Mouse (Mus musculus) MEL (cell line): ENCODE results near the gene Mrps27. TPM values are rescaled to one million over a fixed set of nuclear protein-coding genes. Genes with fewer than 3 reads are reported as not detected.

Experiments
- DNase-seq: peaks from one replicate; pipeline ENCODE4 v3.0.0; 2011; ENCODE audit warnings: low read depth, low spot score
- H3K27ac ChIP-seq: 2 replicates; pipeline ENCODE4 v1.5.1; 2012; ENCODE audit warnings: low read depth, mild to moderate bottlenecking, control low read depth, low read length, moderate library complexity; ENCODE audit not compliant: control insufficient read depth
- H3K27me3 ChIP-seq, 2 experiments: fragments of 150-350 bp in 1 of 2; sonication (generic) in 1 of 2; 2 replicates each; pipeline ENCODE4 v1.6.1; 2012; ENCODE audit warnings: low read length in 2 of 2, mild to moderate bottlenecking in 2 of 2, improper control_type of control experiment in 1 of 2, moderate library complexity in 1 of 2; ENCODE audit not compliant: insufficient read depth in 2 of 2, control insufficient read depth in 1 of 2
- H3K36me3 ChIP-seq, 2 experiments: 2 replicates each; pipeline ENCODE4 v1.6.1; 2012 to 2014; ENCODE audit warnings: low read length in 2 of 2, improper control_type of control experiment in 1 of 2, inconsistent platforms in 1 of 2, mild to moderate bottlenecking in 1 of 2; ENCODE audit not compliant: insufficient read depth in 2 of 2, control insufficient read depth in 1 of 2
- H3K4me1 ChIP-seq, 2 experiments: fragments of 150-350 bp in 1 of 2; sonication (generic) in 1 of 2; 2 replicates each; pipeline ENCODE4 v1.6.1; 2012; ENCODE audit warnings: low read length in 2 of 2, improper control_type of control experiment in 1 of 2, mild to moderate bottlenecking in 1 of 2; ENCODE audit not compliant: insufficient read depth in 2 of 2, control insufficient read depth in 1 of 2
- H3K4me3 ChIP-seq, 2 experiments: fragments of 150-350 bp in 1 of 2; sonication (generic) in 1 of 2; 2 replicates each; pipeline ENCODE4 v1.5.1; 2012; ENCODE audit warnings: low read depth in 2 of 2, low read length in 2 of 2, mild to moderate bottlenecking in 2 of 2, moderate library complexity in 2 of 2, control low read depth in 1 of 2, improper control_type of control experiment in 1 of 2; ENCODE audit not compliant: control insufficient read depth in 1 of 2, insufficient read depth in 1 of 2
- H3K79me2 ChIP-seq: 2 replicates; pipeline ENCODE4 v1.6.1; 2012; ENCODE audit warnings: mild to moderate bottlenecking, low read length, moderate library complexity; ENCODE audit not compliant: control insufficient read depth, poor library complexity, insufficient read depth
- H3K9ac ChIP-seq: 2 replicates; pipeline ENCODE4 v1.6.1; 2012; ENCODE audit warnings: low read depth, mild to moderate bottlenecking, control low read depth, low read length, moderate library complexity; ENCODE audit not compliant: control insufficient read depth, poor library complexity, severe bottlenecking
- H3K9me3 ChIP-seq: fragments of 150-350 bp; sonication (generic); replicated peaks from 2 replicates; pipeline ENCODE4 v1.6.1; 2012; ENCODE audit warnings: mild to moderate bottlenecking, low read length, improper control_type of control experiment, moderate library complexity; ENCODE audit not compliant: insufficient read depth
- BHLHE40 ChIP-seq: IDR thresholded peaks from 2 replicates; pipeline ENCODE4 v1.6.1; 2012; ENCODE audit warnings: low read depth, mild to moderate bottlenecking, inconsistent platforms, low read length, improper control_type of control experiment, borderline replicate concordance
- E2F4 ChIP-seq: IDR thresholded peaks from 2 replicates; pipeline ENCODE4 v1.6.1; 2011; ENCODE audit warnings: low read depth, low read length, improper control_type of control experiment, borderline replicate concordance
- ELF1 ChIP-seq: IDR thresholded peaks from 2 replicates; pipeline ENCODE4 v1.6.1; 2014; ENCODE audit warnings: low read depth, mild to moderate bottlenecking, inconsistent platforms, low read length, improper control_type of control experiment, moderate library complexity
- ETS1 ChIP-seq: IDR thresholded peaks from 2 replicates; pipeline ENCODE4 v1.6.1; 2012; ENCODE audit warnings: low read depth, mild to moderate bottlenecking, inconsistent platforms, low read length, improper control_type of control experiment, moderate library complexity
- GABPA ChIP-seq: IDR thresholded peaks from 2 replicates; pipeline ENCODE4 v1.6.1; 2012; ENCODE audit warnings: low read depth, mild to moderate bottlenecking, inconsistent platforms, low read length, improper control_type of control experiment, moderate library complexity
- GATA1 ChIP-seq: IDR thresholded peaks from 2 replicates; pipeline ENCODE4 v1.6.1; 2011; ENCODE audit warnings: low read depth, low read length, improper control_type of control experiment
- HCFC1 ChIP-seq: IDR thresholded peaks from 2 replicates; pipeline ENCODE4 v1.6.1; 2012; ENCODE audit warnings: low read depth, mild to moderate bottlenecking, inconsistent platforms, low read length, improper control_type of control experiment, moderate library complexity
- KAT2A ChIP-seq: conservative IDR thresholded peaks from 2 replicates; pipeline ENCODE4 v1.6.1; 2012; ENCODE audit warnings: low read depth, low read length, improper control_type of control experiment, inconsistent platforms
- MAX ChIP-seq: IDR thresholded peaks from 2 replicates; pipeline ENCODE4 v1.6.1; 2011; ENCODE audit warnings: low read length, improper control_type of control experiment
- MEF2A ChIP-seq: IDR thresholded peaks from 2 replicates; pipeline ENCODE4 v1.6.1; 2014; ENCODE audit warnings: low read depth, mild to moderate bottlenecking, inconsistent platforms, low read length, improper control_type of control experiment; ENCODE audit not compliant: poor library complexity, insufficient replicate concordance, severe bottlenecking; ENCODE audit errors: extremely low read depth
- MYC ChIP-seq: IDR thresholded peaks from 2 replicates; pipeline ENCODE4 v1.6.1; 2011; ENCODE audit warnings: low read depth, mild to moderate bottlenecking, low read length, improper control_type of control experiment, moderate library complexity
- POLR2AphosphoS2 ChIP-seq: IDR thresholded peaks from 2 replicates; pipeline ENCODE4 v1.6.1; 2011; ENCODE audit warnings: low read length, improper control_type of control experiment
- POLR2AphosphoS5 ChIP-seq: IDR thresholded peaks from 2 replicates; pipeline ENCODE4 v1.6.1; 2012; ENCODE audit warnings: low read depth, borderline replicate concordance, mild to moderate bottlenecking, inconsistent platforms, low read length, moderate library complexity, mixed read lengths
- RCOR1 ChIP-seq: IDR thresholded peaks from 2 replicates; pipeline ENCODE4 v1.6.1; 2012; ENCODE audit warnings: low read depth, mild to moderate bottlenecking, inconsistent platforms, low read length, improper control_type of control experiment
- SMC3 ChIP-seq: IDR thresholded peaks from 2 replicates; pipeline ENCODE4 v1.6.1; 2011; ENCODE audit warnings: low read depth, low read length, improper control_type of control experiment
- UBTF ChIP-seq: IDR thresholded peaks from 2 replicates; pipeline ENCODE4 v1.6.1; 2012; ENCODE audit warnings: low read depth, mild to moderate bottlenecking, inconsistent platforms, low read length, improper control_type of control experiment, moderate library complexity, borderline replicate concordance; ENCODE audit not compliant: insufficient read depth
- USF1 ChIP-seq: IDR thresholded peaks from 2 replicates; pipeline ENCODE4 v1.6.1; 2014; ENCODE audit warnings: low read depth, mild to moderate bottlenecking, inconsistent platforms, low read length, improper control_type of control experiment, moderate library complexity
- USF2 ChIP-seq, 2 experiments: IDR thresholded peaks; 2 replicates each; pipeline ENCODE4 v1.6.1; 2011 to 2012; ENCODE audit warnings: improper control_type of control experiment in 2 of 2, low read length in 2 of 2, borderline replicate concordance in 1 of 2, inconsistent platforms in 1 of 2, low read depth in 1 of 2, mild to moderate bottlenecking in 1 of 2; ENCODE audit not compliant: insufficient read depth in 1 of 2
- ZC3H11A ChIP-seq: IDR thresholded peaks from 2 replicates; pipeline ENCODE4 v1.6.1; 2012; ENCODE audit warnings: low read depth, mild to moderate bottlenecking, inconsistent platforms, low read length, improper control_type of control experiment
- ZKSCAN1 ChIP-seq: IDR thresholded peaks from 2 replicates; pipeline ENCODE4 v1.6.1; 2012; ENCODE audit warnings: low read depth, mild to moderate bottlenecking, inconsistent platforms, low read length, improper control_type of control experiment, moderate library complexity
- ZMIZ1 ChIP-seq: IDR thresholded peaks from 2 replicates; pipeline ENCODE4 v1.6.1; 2012; ENCODE audit warnings: low read depth, mild to moderate bottlenecking, inconsistent platforms, low read length, improper control_type of control experiment, moderate library complexity
- polyA plus RNA-seq, 2 experiments: library from polyadenylated mRNA; stranded (reverse) in 1 of 2; unstranded in 1 of 2; fragments of >175 nt in 1 of 2; fragments of >200 nt in 1 of 2; gene quantifications; 2 replicates each; pipeline versions ENCODE4 v1.2.1 to v1.2.4; 2012; ENCODE audit warnings: low replicate concordance in 2 of 2, low read depth in 1 of 2; ENCODE audit not compliant: insufficient read length in 2 of 2, insufficient read depth in 1 of 2, missing spikeins in 1 of 2
- total RNA-seq: library from RNA; depleted of rRNA; stranded (reverse); fragments of 300-350 nt; gene quantifications from 2 replicates; pipeline ENCODE4 v1.2.3, GENCODE M21; 2012

Gene Mrps27
- total and polyA plus RNA-seq, 3 experiments = 27.9 to 44.1 TPM; not detected in 1

DNA sequence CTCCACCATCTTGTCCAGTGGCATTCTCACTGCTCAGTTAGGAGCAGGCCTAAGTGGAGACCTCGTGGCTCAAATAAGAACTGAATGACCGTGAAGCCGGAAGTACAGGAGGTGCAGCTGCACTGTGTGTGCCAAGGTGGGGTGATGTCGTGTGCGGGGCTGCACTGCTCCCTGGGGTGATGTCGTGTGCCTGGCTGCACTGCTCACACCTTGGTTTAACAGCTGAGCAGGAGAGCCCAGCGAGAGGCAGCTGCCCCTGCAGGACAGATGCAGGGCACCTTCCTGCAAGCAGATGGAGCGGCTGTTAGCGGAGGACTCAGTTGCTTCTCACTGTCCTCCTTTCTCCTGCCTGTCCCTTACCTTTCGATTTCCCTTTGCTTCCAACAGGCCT is 69.8 kb downstream of the Mrps27 start:
- peaks cover 0 to 3% of the 10 kb centered on the region in 2 experiments; a peak in 1 of 4 replicates for H3K36me3 ChIP-seq
- H3K4me1 ChIP-seq = peaks cover 0 to 4% of the 10 kb centered on the region in 2 experiments; a peak in 3 of 4 replicates

GRCm38 (mm10) chr13:99416601-99417000 is 72.0 kb downstream of the Mrps27 start:
- Histone ChIP-seq H3K9me3 (no peaks in the 10 kb centered on the region), H3K27me3 (no peaks in the 10 kb centered on the region), H3K4me3 (no peak overlapping the region), H3K4me1 (peaks cover 0 to 4% of the 10 kb centered on the region in 2 experiments; a peak in 3 of 4 replicates), H3K27ac (no peak overlapping the region), H3K36me3 (peaks cover 0 to 3% of the 10 kb centered on the region in 2 experiments; a peak in 1 of 4 replicates), H3K9ac (no peak overlapping the region), H3K79me2 (no peaks in the 10 kb centered on the region)
- no peak for TF ChIP-seq SMC3
- TF ChIP-seq USF1 = no peak
- TF ChIP-seq ZC3H11A = no peak
- no peak for TF ChIP-seq E2F4
- DNase-seq = no peak

More for the DNA sequence above, 69.8 kb downstream of the Mrps27 start:
- no peak overlapping the region for H3K4me3 ChIP-seq
- H3K79me2 ChIP-seq = no peaks in the 10 kb centered on the region
- H3K9ac ChIP-seq = no peak overlapping the region
- no peaks in the 10 kb centered on the region for H3K9me3 ChIP-seq
- no peak overlapping the region for H3K27ac ChIP-seq
- TF ChIP-seq USF2 (IDR thresholded peaks at IDR 0.05; ENCODE audit: borderline replicate concordance in 1 of 2, insufficient read depth in 1 of 2, low read depth in 1 of 2, low read length in 2 of 2) (no peak), POLR2AphosphoS5 (no peak), UBTF (no peak), POLR2AphosphoS2 (no peak), ETS1 (no peak), E2F4 (no peak), KAT2A (no peak), MYC (no peak), RCOR1 (no peak), BHLHE40 (no peak), MEF2A (no peak), ZMIZ1 (no peak), GABPA (no peak), ZKSCAN1 (no peak), SMC3 (no peak), GATA1 (no peak), MAX (no peak), ELF1 (no peak), HCFC1 (no peak)
- no peaks in the 10 kb centered on the region for H3K27me3 ChIP-seq
- no peak for DNase-seq
